Mouse (Mus musculus): ENCODE results near the gene Mtrr.

Gene Mtrr

GRCm38 (mm10) chr13:68581747-68582516 is at the start of gene Mtrr, which contains the start of gene Fastkd3:
TSS of gene Mtrr (minus strand) at chr13:68582149.
TSS of gene Fastkd3 (plus strand) at chr13:68582234.
- H3K27me3 ChIP-seq (ENCODE audit: insufficient read depth, low read length), result no peaks in the 10 kb centered on the region
- H3K4me3 ChIP-seq (replicated peaks; ENCODE audit: low read length), result peak within 1 kb of the TSS; percentile 90
- no peak for TF ChIP-seq NANOG (IDR thresholded peaks at IDR 0.05; ENCODE audit: borderline replicate concordance, low read length)
- no peak for TF ChIP-seq POU5F1 (IDR thresholded peaks at IDR 0.05; ENCODE audit: borderline replicate concordance, low read length)
- no peak for TF ChIP-seq CTCF (conservative IDR thresholded peaks at IDR 0.05; ENCODE audit: low read length)
- no peaks in the 10 kb centered on the region for H3K9me3 ChIP-seq (ENCODE audit: low read length)
- H3K4me1 ChIP-seq (replicated peaks; ENCODE audit: low read depth, low read length), result peaks cover 67% of the 10 kb centered on the region
- peaks cover 73% of the 10 kb centered on the region for H3K36me3 ChIP-seq (ENCODE audit: insufficient read depth, low read length)

GRCm38 (mm10) chr13:68627041-68627440 is 45.1 kb upstream of the Mtrr start:
- Histone ChIP-seq H3K27me3 (ENCODE audit: insufficient read depth, low read length) (no peaks in the 10 kb centered on the region), H3K4me1 (replicated peaks; ENCODE audit: low read depth, low read length) (no peaks in the 10 kb centered on the region), H3K9me3 (ENCODE audit: low read length) (peaks cover 9% of the 10 kb centered on the region; the same call in 1 of the 2 replicates), H3K4me3 (replicated peaks; ENCODE audit: low read length) (no peak overlapping the region), H3K36me3 (ENCODE audit: insufficient read depth, low read length) (no peaks in the 10 kb centered on the region)
- TF ChIP-seq CTCF (conservative IDR thresholded peaks at IDR 0.05; ENCODE audit: low read length), result no peak
- TF ChIP-seq POU5F1 (IDR thresholded peaks at IDR 0.05; ENCODE audit: borderline replicate concordance, low read length), result no peak
- TF ChIP-seq NANOG (IDR thresholded peaks at IDR 0.05; ENCODE audit: borderline replicate concordance, low read length), result no peak

GRCm38 (mm10) chr13:68622792-68623191 is 40.8 kb upstream of the Mtrr start:
- H3K4me3 ChIP-seq (replicated peaks; ENCODE audit: low read length), result no peak overlapping the region
- H3K9me3 ChIP-seq (ENCODE audit: low read length), result no peaks in the 10 kb centered on the region
- H3K36me3 ChIP-seq (ENCODE audit: insufficient read depth, low read length), result no peaks in the 10 kb centered on the region
- H3K27me3 ChIP-seq (ENCODE audit: insufficient read depth, low read length), result no peaks in the 10 kb centered on the region
- TF ChIP-seq CTCF (conservative IDR thresholded peaks at IDR 0.05; ENCODE audit: low read length) (no peak), NANOG (IDR thresholded peaks at IDR 0.05; ENCODE audit: borderline replicate concordance, low read length) (no peak)
- no peaks in the 10 kb centered on the region for H3K4me1 ChIP-seq (replicated peaks; ENCODE audit: low read depth, low read length)

- Histone ChIP-seq H3K4me1 (replicated peaks; ENCODE audit: low read depth, low read length) (peaks cover 8% of the 10 kb centered on the region), H3K9me3 (ENCODE audit: low read length) (peaks cover 6% of the 10 kb centered on the region; the same call in 1 of the 2 replicates), H3K4me3 (replicated peaks; ENCODE audit: low read length) (peak overlapping the region; percentile 20; the same call in 1 of the 2 replicates), H3K27me3 (ENCODE audit: insufficient read depth, low read length) (no peaks in the 10 kb centered on the region), H3K36me3 (ENCODE audit: insufficient read depth, low read length) (no peaks in the 10 kb centered on the region)
- TF ChIP-seq NANOG (IDR thresholded peaks at IDR 0.05; ENCODE audit: borderline replicate concordance, low read length) (no peak), POU5F1 (IDR thresholded peaks at IDR 0.05; ENCODE audit: borderline replicate concordance, low read length) (no peak), CTCF (conservative IDR thresholded peaks at IDR 0.05; ENCODE audit: low read length) (no peak)
These were observed 25.9 kb upstream of the Mtrr start for GRCm38 (mm10) chr13:68607652-68608405.

- H3K4me3 ChIP-seq (replicated peaks; ENCODE audit: low read length), result no peak overlapping the region
- peaks cover 8% of the 10 kb centered on the region for H3K4me1 ChIP-seq (replicated peaks; ENCODE audit: low read depth, low read length)
- no peaks in the 10 kb centered on the region for H3K27me3 ChIP-seq (ENCODE audit: insufficient read depth, low read length)
- H3K9me3 ChIP-seq (ENCODE audit: low read length), result peaks cover 6% of the 10 kb centered on the region; the same call in 1 of the 2 replicates
- no peak for TF ChIP-seq CTCF (conservative IDR thresholded peaks at IDR 0.05; ENCODE audit: low read length)
- no peak for TF ChIP-seq NANOG (IDR thresholded peaks at IDR 0.05; ENCODE audit: borderline replicate concordance, low read length)
- no peak for TF ChIP-seq POU5F1 (IDR thresholded peaks at IDR 0.05; ENCODE audit: borderline replicate concordance, low read length)
- no peaks in the 10 kb centered on the region for H3K36me3 ChIP-seq (ENCODE audit: insufficient read depth, low read length)
These were observed 23.8 kb upstream of the Mtrr start for GRCm38 (mm10) chr13:68605689-68606126.

- no peak overlapping the region for H3K4me3 ChIP-seq (replicated peaks; ENCODE audit: low read length)
- peaks cover 6% of the 10 kb centered on the region; the same call in 1 of the 2 replicates for H3K9me3 ChIP-seq (ENCODE audit: low read length)
- TF ChIP-seq POU5F1 (IDR thresholded peaks at IDR 0.05; ENCODE audit: borderline replicate concordance, low read length) (no peak), CTCF (conservative IDR thresholded peaks at IDR 0.05; ENCODE audit: low read length) (no peak), NANOG (IDR thresholded peaks at IDR 0.05; ENCODE audit: borderline replicate concordance, low read length) (no peak)
- H3K27me3 ChIP-seq (ENCODE audit: insufficient read depth, low read length), result no peaks in the 10 kb centered on the region
- peaks cover 5% of the 10 kb centered on the region for H3K4me1 ChIP-seq (replicated peaks; ENCODE audit: low read depth, low read length)
- no peaks in the 10 kb centered on the region for H3K36me3 ChIP-seq (ENCODE audit: insufficient read depth, low read length)
These were observed 21.1 kb upstream of the Mtrr start for GRCm38 (mm10) chr13:68603085-68603484.

- Histone ChIP-seq H3K27me3 (ENCODE audit: insufficient read depth, low read length) (peaks cover 11% of the 10 kb centered on the region), H3K4me1 (replicated peaks; ENCODE audit: low read depth, low read length) (peaks cover 10% of the 10 kb centered on the region), H3K9me3 (ENCODE audit: low read length) (no peaks in the 10 kb centered on the region), H3K4me3 (replicated peaks; ENCODE audit: low read length) (no peak overlapping the region), H3K36me3 (ENCODE audit: insufficient read depth, low read length) (no peaks in the 10 kb centered on the region)
- TF ChIP-seq CTCF (conservative IDR thresholded peaks at IDR 0.05; ENCODE audit: low read length) (peak; percentile 18; the same call in 1 of the 2 replicates), POU5F1 (IDR thresholded peaks at IDR 0.05; ENCODE audit: borderline replicate concordance, low read length) (no peak), NANOG (IDR thresholded peaks at IDR 0.05; ENCODE audit: borderline replicate concordance, low read length) (no peak)
These were observed 19.2 kb upstream of the Mtrr start for GRCm38 (mm10) chr13:68601184-68601583.

GRCm38 (mm10) chr13:68598953-68599352 is 17.0 kb upstream of the Mtrr start:
- Histone ChIP-seq H3K27me3 (ENCODE audit: insufficient read depth, low read length) (peaks cover 11% of the 10 kb centered on the region), H3K4me3 (replicated peaks; ENCODE audit: low read length) (no peak overlapping the region), H3K4me1 (replicated peaks; ENCODE audit: low read depth, low read length) (peaks cover 10% of the 10 kb centered on the region), H3K36me3 (ENCODE audit: insufficient read depth, low read length) (no peaks in the 10 kb centered on the region), H3K9me3 (ENCODE audit: low read length) (no peaks in the 10 kb centered on the region)
- TF ChIP-seq POU5F1 (IDR thresholded peaks at IDR 0.05; ENCODE audit: borderline replicate concordance, low read length) (no peak), CTCF (conservative IDR thresholded peaks at IDR 0.05; ENCODE audit: low read length) (peak; percentile 74)

Data from E14TG2a.4 (cell line).